Mouse (Mus musculus) ovary, postnatal 36 days (tissue): ENCODE results near the gene Sorl1.
A peak's percentile ranks its signal among the peaks of the same experiment; 100 is the strongest.

Experiments used
- DNase-seq: peaks from one replicate; pipeline ENCODE4 v3.0.0; 2022; ENCODE audit warnings: low spot score, mixed read lengths

The Sorl1 gene

DNA sequence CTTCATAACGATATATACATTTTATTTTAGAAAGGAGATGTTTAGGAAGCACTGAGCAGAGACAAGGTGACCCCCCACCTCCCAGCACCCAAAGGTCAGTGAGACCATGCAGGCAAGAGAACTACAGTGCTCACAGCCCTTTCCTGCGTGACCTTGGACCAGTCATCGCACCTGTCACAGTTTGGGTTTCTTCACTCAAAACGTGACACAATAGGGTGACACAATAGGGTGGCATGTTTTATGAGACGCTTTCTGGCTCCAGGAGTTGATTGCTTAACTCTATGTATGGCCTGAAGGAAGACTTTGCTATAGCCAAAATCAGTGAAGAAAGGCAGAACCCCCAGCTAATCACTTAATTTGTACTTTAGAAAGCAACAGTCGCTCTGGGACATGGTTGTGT, 1.7 kb downstream of the Sorl1 start:
- no peak for DNase-seq

DNA sequence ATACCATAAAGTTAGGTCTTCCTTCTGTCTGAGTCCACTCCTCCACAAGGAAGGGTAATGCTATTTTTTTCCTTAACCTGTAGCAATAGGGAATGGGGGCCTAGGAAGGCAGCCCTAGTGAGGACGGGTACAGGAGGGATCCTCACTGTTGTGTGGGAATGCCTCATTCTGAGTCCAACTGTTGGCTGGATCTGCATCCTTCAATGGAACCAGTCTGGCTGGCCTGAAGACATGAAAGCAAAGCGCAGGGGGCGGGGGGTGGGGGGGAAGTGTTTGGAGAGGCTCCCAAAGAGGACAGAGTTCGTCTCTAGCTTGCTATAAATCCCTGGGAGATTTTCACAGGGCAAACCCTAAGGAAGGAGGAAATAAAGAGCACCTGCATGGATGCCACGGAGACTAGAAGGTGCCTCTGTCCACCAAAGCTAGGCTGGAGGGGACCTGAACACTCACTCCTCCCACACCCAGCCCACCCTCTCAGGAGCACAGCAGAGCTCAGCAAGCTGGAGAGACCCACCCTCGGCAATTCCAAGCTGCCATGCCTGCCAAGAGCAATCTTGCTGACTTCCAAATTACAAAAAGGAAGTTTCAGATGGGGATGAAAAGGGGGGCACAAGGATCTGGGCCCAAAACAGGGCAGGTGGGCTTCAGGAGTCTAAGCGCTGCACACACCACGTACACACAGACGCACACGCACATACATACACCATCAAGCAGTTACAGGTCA, 2.3 kb downstream of the Sorl1 start:
- DNase-seq: no peak

- DNase-seq: no peak
These were observed 7.6 kb downstream of the Sorl1 start for GRCm38 (mm10) chr9:42116418-42117056.

DNA sequence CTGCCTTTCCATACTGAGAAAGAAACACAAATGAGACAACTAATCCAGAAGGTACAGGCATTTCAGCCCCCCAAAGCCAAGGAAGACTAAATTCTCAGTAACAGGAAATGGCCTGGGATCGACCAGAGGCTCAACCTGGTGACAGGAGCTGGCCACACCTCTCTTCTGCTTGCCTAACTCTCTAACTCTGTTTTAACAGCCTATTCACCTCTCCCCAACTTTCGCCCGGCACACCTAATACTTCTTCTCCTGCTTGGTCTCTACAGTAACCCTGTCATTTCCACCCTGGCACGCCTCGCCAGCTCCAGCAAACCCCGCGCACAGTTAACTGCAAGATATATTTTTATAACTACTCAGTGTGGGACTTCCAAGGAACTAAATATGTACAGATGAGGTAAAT, 9.0 kb downstream of the Sorl1 start:
- DNase-seq: no peak

GRCm38 (mm10) chr9:42113316-42113715, 10.8 kb downstream of the Sorl1 start:
- DNase-seq: no peak

GRCm38 (mm10) chr9:42112691-42113090, 11.4 kb downstream of the Sorl1 start:
- DNase-seq: no peak

- no peak for DNase-seq
These were observed 12.8 kb downstream of the Sorl1 start for GRCm38 (mm10) chr9:42111256-42111655.

GRCm38 (mm10) chr9:42109837-42110451, 14.2 kb downstream of the Sorl1 start:
- peak; percentile 71 for DNase-seq

DNA sequence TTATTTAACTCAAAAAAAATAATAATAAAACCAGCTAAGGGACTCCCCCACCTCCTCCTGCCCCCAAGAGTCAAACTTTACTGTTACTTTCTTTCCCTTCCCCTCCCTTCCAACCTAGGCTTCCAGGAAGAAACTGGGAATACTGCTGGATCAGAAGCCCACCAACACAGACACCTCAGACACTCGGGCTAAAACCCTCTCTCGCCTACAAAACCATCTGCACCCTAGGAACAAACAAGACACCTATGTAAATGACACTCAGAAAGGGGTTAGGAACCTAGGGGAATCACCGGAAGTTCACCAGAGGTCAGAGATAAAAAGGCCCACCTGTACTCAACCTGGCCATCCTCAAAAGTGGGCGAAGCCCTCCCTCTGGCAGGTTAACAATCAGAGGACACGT, 15.0 kb downstream of the Sorl1 start:
- DNase-seq: no peak

- DNase-seq: peak; percentile 28
These were observed 15.6 kb downstream of the Sorl1 start for GRCm38 (mm10) chr9:42108369-42108951.

- no peak for DNase-seq
These were observed 17.0 kb downstream of the Sorl1 start for GRCm38 (mm10) chr9:42107062-42107461.

DNA sequence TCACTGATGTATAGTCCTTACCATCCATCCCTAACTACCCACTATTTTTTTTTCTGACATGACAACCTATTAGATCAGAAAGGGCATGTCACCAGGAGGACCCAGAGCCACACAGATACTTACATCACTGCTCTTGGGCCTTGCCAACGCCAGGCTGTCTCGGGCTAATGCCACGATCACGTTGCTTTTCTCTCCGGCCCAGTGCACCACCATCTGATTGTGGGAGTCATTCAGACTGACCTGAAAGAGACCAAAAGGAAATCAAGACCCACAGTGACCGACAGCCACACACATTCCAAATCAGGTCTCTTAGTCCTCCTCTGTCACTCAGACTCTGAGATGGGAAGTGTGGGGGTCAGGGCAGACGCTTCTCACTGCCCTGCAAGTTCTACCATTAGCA, 17.8 kb downstream of the Sorl1 start:
- no peak for DNase-seq

- no peak for DNase-seq
These were observed 20.6 kb downstream of the Sorl1 start for GRCm38 (mm10) chr9:42103546-42103945.

- DNase-seq: no peak
These were observed 22.1 kb downstream of the Sorl1 start for GRCm38 (mm10) chr9:42102013-42102412.

DNA sequence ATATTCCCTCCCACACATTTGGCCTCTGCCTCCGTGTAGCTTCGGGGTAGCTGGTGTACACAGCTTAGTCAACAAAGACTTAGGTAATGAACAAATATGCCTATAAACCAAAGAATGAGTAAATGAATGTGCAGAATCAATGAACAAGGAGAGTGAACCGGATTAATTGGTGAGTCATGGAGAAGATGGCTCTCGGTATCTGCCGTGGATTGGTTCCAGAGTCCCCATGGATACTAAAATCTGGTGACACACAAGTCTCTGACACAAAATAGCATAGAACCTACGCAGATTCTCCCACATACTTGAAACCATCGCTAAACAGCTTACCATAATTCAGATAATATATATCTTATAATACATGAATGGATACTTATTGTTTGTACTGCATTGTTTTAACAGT, 22.8 kb downstream of the Sorl1 start:
- no peak for DNase-seq

DNA sequence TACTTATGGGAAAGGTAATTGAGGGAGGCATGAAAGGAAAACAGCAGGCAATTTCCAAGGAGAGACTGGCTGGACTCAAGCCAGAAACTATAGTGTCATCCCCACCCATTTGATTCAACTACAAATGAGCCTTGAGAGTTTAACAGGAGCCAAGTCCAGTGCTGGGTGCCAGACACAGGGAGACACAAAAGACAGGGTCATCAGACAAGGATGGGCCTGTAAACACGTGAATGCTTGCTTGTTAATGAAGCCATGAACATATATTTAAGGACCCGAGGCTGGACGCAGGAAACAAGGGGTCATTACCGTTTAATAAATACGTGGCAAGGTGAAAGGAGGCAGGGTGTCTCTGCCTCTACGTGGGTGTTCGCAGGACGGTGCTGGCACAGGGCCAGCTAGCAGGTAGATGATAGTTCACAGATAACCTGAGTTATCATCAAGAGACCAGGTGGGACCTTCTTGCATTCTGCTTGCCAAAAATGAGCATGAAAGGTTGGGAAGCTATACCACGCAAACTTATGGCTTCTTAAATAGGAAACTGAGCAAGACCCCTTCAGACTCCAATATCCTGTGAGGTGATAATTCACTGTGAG, 23.4 kb downstream of the Sorl1 start:
- DNase-seq: no peak

- no peak for DNase-seq
These were observed 25.5 kb downstream of the Sorl1 start for GRCm38 (mm10) chr9:42098474-42099121.

DNA sequence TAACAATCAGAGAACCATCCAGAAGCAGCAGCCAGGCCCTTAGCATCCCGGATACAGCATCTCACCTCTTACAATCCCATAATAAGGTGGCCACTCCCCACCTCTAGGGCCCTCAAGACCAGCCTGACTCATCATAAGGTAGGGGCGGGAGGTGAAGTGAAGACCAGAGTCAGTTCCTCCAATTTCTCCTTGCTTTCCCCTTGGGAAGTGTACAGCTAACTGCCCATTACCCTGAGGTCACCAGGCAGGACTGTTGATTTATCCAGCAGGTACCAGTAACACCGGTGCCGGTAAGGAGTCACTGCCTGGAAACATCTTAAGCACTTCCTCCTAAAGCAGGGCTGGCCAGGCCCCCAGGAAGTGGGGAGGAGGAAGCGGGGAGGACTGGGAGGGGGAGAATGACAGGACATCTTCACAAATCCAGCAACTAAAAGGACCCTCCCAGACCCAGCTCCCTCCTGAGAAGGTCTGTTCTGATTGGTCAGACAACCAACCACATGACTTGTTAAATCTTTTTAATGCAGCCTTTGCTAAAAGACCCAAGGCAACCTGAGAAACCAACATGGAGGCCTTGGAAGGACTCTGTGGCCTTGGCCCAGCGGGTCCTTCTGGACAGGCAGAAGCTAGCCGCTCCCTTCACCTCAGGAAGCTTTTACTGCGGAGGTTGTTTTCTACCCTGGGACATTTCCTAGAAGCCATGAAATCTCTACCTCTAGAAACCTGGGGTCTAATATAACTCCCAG, 26.2 kb downstream of the Sorl1 start:
- no peak for DNase-seq

DNA sequence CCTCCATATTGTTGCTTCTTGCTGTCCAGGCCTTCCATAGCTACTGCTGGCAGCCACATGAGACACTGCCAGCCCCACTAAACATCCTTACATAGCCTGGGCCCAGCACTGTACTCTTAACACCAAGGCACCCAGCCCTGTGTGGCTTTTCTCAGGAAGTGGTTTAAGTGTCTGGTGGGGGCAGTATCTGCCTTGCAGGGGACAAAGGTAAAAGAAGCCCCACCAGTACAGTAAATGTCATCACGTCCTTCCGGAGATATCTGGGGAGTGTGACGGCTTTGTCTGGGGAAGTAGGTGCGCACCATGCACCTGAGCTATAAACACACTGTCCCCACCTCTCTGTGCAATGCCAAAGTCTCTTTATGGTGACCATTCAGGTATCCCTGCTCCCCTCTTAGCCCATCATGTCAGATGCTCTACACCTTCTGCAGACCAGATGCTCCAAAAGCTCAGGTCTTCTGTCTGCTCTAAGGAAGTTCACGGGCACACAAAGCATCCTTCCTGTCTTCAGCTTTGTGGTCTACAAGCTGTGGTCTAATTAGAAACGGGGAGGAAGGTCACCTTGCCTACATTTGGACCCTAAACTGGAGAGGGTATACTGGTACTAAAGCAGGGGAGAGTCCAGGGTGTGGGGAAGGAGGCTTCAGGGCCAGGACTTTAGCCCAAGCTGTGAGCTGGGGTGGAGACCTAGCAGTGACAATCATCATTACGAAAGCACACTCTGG, 26.9 kb downstream of the Sorl1 start:
- no peak for DNase-seq

DNA sequence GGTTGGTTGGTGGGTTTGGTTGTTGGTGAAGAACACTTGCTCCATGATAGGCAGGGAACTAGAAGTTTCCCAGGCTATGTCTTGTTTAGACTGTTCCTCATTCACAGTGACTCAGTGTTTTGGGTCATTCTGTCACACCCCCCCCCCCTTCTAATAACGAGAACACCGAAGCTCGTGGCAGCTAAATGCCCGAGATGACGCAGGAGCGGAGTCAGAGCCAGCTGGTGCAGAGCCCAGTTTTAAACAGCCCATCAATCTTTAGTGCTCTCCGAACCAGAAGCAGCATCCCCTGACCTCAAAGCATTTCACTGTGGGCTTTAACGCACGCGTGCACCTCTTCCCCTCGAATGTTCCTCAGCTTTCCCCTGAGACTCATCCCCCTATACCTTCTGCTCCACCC, 29.3 kb downstream of the Sorl1 start:
- DNase-seq: peak; percentile 42
